Mouse (Mus musculus) retina, adult 2 months (tissue): ENCODE data around the gene Tmem140.
A peak's percentile ranks its signal among the peaks of the same experiment; 100 is the strongest.

Experiments used
- DNase-seq: peaks from one replicate; pipeline ENCODE4 v3.0.0-alpha.2; 2012; ENCODE audit warnings: low read depth, low spot score

The Tmem140 gene

DNA sequence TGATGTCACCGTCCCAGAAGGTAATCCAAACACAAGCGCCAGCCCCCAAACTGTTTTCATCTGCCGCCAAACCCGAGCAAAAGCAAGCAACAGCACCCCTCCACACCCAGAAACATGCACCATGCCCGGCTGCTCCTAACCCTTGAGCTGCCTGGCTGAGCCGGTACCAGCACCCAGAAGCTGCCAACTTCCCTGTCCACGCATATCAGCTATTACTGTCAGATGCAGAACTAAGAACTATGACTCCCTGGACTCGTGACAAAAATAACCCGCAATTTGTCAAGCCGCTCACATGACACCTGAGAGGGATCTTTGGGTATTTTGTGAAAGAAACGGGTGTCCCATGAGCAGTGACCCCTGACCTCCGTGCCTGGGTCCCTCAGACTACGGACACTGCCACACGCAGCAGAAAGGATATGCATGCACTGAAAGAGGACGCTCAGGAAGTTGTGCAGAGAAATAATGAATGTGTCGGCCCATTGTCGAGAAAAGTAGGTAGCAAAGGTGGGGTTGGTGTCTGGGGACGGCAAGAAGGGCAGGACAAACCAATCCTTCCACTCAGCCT, 44.8 kb downstream of the Tmem140 start:
- no peak for DNase-seq

DNA sequence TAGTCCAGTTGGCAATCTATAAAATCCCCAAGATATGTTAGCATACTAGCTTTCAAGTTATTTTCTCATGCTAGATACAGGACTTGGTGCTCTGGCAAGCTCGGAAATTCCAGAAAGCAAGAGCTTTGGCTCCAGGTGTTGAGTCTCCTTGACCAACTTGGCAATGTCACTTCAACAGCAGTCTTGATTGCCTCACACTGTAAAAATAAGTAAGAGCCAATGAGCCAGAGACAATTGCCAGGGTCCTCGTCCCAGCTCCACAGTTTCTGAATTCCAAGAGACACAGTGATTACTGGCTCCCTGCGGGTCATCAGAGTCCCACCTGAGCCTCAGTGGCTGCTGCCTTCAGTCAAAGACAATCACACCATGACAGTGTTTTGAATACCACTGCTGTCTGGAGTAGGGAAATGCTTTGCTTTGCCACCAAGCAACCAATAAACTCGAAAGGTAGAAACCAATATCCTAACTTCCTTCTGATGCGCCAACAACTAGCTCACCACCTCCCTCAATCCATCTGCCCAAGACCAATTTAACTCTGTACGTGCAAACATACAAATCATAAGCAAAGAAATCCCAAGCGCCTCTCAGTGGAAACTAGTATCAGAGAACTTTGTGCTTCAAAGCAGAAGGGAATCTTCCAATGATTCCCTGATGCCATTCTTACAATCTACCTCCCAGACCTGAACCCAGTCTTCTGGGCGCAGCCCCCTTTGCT, 46.8 kb downstream of the Tmem140 start:
- no peak for DNase-seq

DNA sequence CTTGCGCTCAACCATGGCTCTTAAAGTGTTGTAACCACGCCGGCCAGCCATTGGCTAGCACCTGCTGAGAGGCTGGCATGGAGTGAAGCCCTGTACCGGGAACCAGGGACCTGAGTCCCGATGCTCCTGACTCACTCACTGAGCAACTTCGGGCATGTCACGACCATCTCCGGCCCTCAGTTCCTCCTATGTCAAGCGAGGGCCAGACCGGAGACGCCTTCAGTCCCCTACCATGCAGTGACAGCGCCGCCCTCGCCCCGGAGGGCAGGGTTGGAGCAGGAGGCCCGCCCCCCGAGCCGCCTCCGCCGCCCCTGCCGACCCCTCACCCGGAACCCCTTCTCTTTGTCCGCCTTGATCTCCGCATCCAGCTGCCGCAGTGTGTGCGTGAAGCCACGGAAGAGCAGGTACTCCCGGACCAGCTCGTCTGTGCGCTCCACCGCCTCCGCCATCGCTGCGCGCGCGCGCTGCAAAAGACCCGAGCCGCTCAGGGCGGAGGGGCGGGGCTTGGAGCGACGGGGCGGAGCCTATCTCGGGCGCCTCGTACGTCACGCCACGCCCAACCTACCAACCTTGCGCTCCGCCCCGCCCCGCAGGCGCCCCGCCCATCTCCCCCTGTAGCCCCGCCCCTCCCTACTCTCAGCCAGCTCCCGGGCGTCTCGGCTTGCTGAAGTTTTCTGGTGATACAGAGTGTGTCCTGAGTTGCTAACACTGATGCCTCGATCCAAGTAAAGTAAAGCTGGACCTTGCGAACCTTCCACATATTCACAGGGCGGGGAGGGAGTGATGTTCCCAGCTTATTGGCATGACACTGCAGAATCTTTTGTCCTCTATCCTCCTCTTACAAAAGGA, 47.6 kb downstream of the Tmem140 start, which contains the start of gene Wdr91:
Wdr91 (minus strand) TSS at position 506 of the 849 bp plus-strand sequence.
- DNase-seq, result peak; percentile 86

DNA sequence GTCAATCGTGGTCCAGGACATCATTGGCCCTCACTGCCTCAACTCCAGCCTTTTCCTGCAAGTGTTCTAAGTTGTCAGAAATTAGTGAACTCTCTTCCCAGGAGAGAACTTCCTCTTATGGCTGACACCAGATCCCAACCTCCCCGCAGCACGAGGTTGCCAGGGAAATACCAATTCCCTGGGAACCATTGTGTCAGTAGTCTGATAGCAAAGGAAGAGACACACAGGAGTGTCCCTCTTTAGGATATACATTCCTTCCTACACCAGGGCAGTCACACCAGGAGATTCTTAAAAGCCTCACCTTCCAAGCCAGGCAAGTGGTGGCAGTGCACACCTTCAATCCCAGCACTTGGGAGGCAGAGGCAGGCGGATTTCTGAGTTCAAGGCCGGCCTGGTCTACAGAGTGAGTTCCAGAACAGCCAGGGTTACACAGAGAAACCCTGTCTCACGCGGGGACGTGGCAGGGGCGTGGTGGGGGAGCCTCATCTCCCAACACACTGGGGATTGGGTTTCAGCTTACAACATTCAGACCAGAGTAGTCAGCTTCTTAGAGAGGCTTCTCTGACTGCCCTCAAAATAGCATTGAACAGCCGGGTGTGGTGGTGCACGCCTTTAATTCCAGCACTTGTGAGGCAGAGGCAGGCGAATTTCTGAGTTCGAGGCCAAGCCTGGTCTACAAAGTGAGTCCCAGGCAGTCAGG, 50.5 kb downstream of the Tmem140 start:
- DNase-seq, result no peak

DNA sequence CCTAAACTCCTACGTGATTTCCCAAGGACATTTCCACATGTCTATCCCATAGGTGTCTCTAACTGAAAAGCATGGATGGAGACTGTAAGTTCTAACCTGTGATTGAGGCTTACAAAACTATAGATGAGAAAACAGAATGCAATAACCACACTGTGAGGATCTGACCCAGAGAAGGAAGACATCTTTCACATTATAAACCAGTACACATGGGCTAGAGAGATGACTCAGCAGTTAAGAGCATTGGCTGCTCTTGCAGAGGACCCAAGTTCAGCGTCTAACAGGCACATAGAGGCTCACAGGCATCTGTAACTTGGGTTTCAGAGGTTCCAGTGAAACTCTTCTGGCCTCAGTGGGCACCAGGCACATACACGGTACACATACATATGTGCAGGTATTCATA, 51.5 kb downstream of the Tmem140 start:
- no peak for DNase-seq

DNA sequence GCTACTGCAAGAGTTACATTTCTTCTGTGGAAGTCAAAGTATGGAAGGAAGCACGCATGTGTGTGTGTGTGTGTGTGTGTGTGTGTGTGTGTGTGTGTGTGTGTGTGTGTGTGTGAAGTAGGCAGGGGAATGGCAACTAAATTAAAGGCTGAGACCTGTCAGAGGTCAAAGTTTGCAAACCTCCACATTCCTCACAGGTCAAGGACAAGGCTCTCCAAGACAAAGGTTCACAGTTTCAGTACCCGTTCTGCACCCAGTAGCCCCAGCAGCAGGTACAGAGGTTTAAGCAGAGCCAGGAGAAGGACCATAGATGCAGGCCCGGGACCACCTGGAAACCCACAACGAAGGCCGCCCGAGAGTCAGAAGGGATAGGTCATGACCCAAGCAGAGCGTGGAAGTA, 56.2 kb downstream of the Tmem140 start:
- no peak for DNase-seq

DNA sequence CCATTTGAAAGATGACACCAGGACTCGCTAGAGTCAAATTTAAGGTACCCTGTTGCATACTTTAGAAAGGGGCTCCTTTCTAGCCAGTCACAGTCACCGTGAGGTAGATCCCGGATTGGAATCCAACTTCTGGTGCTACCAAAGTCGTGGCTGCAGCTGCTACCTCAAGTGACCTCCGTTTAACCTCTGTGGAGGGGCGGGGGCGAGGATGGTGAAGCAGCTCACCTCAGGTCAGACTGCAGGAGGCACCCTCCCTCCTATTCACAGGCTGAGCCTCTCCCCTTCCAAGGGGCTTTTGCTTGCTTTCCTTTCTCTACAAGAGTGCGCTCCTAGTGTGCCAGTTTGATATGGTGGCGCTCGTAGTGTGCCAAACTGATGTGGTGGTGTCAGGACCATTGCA, 57.0 kb downstream of the Tmem140 start, which contains the start of gene Stra8:
Stra8 (plus strand) TSS at position 208 of the 400 bp plus-strand sequence.
- DNase-seq, result no peak

DNA sequence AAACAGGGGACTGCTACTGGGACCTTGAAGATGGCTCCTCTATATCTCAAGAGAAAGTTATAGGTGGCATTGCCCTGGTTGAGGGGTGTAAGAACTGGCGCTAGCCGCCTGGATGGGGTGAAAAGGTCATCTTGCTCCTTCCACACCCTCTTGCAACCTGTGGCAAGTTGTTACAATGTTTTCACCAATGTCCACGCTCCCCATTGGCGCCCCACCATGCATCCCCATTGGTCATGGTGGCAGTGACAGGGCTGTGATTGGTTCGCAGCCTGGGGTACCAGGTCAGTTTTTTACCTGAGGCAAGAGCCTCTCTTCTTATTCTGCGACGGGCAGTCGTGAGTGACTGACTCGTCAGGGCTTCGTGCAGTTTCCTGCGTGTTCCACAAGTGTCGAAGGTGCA, 57.7 kb downstream of the Tmem140 start:
- DNase-seq, result no peak

DNA sequence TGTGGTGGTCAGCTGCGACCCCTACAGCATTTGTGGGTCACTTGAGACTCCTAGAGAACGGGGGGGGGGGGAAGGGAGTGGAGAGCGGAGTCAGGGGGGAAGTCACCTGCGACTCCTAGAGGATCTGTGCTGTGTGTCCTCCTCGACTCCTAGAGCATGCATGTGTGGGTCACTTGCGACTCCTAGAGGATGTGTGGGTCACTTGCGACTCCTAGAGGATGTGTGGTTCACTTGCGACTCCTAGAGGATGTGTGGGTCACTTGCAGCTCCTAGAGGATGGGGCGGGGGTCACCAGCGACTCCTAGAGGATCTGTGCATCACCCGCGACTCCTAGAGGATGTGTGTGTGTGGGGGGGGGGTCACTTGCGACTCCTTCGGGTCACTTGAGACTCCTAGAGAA, 59.0 kb downstream of the Tmem140 start:
- no peak for DNase-seq
